Mouse (Mus musculus) induced T-regulatory cell, adult 2 months (primary cell): ENCODE measurements around the gene Gm20661.

ENCODE experiments used
- DNase-seq: peaks from one replicate; pipeline ENCODE4 v3.0.0-alpha.2; 2012; ENCODE audit warnings: low read depth

The Gm20661 gene

DNA sequence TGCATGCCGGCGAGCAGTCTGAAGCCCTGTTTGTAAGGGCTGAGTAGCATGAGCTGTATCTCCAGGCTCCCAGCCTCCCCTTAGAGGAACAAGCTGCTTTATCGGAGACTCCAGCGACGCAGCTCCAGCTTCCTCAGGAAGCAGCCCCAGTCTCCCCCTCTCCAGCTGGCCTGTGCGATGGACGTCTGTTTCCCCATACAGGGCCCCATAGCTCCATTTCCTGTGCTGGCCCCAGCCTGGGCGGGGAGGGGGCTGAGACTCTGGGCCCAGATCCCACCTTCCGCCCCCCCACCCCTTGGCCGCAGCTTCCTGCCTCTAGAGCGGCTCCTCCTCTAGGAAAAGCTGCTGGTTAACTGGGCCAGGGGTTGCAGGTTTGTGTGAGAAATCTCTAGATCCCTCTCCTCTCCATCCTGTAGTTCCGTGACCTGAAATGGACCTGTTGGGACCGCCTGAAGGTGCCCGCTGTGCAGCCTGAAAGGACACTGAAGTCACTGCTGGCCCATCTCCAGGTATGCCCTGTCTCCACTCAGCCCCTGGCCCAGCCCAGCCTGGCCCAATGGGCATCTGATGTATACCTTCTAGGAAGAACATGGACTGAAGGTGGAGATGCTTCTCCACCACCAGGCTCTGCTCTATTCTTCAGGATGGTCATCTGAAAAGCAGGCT lies at the start of gene Gm20661:
Gm20661 (plus strand) TSS at position 378 of the 666 bp plus-strand sequence.
- DNase-seq = no peak

DNA sequence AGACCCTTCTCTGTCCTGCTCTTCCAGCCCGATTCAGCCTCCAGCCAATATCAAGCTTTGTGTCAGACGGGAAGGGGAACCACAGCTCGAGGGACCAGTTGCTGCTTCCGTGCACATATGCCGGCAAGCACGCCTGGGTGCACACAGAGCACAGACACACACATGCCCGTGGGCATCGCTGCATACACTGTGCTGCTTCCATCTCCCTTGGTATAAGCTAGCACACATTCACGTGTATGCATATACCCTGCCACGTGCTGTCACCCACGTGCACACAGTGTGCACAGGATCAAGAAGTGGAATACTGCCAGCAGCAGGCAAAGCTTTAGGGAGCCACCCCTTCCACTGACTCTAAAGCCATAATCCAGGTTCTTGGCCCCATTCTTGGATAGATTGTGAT lies 48.7 kb upstream of the Gm20661 start:
- DNase-seq = no peak

DNA sequence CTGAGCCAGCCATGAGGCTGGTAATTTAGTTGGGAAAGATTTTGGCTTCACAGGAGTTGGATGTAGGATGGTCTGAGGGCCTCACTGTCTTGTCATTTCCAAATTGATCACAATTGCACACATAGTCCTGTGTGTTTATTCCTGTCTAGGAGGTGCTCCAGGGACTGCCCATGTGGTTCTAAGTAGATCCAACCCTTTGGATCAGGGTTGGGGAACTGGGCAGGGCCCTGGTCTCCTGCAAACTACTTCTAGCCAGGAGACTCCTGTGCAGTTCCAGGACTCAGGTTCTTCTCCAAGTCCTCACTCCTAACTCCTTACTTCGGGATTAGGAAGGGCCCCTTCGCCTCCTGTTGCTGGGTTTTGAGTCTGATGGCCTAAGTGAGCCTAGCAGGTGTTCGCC lies 47.5 kb upstream of the Gm20661 start, which contains the start of gene Camkv:
Camkv (plus strand) TSS at position 301 of the 400 bp plus-strand sequence.
- no peak for DNase-seq

DNA sequence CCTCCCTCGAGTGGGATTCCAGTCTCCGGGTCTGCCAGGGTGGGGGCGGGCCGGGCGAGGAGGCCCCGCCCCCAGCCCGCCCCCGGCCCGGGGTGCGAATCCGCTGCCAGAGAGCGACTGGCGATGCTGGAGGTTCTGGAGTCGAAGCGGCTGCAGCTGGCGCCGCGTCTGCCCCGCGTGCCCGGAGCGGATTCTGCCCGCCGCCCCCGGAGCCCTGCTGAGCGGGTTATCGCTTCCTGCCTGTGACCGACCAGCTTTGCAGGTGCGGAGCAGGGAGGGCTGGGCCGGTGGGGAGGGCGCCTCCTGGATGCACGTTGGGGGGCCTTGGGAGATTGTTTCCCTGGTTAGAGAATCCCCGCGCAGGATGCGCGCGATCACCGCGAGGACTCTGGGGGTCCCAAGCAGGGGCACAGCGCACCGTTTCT lies 47.1 kb upstream of the Gm20661 start:
- peak; percentile 44 for DNase-seq

DNA sequence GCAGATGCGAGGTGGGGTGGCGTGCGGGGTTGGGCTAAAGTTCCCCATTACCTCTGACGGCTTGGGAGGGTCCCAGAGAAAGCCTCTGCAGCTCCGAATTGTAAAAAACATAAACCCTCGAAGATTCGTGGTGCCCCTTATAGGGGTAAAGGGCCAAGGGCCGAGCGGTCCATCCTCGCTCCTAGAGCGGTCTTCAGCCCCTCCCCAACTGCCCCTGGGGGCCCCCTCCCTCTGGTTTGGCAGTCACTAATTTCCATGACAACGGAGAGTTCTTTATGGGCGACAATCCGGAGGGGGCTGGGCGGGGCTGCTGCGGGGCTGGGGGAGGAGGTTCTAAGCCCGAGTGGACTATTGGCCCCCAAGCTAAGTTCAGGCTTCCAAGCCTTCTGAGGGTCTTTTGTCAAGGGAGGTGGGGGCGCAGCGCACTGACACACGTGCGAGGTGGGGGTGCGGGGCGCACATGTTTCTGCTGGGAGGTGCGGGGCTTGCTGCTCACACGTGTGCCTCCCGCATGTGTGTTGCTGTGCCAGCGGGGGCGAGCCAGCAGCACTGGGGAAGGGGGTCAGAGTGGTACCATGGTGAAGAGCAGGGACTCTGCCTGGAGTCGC lies 46.5 kb upstream of the Gm20661 start:
- DNase-seq = no peak

DNA sequence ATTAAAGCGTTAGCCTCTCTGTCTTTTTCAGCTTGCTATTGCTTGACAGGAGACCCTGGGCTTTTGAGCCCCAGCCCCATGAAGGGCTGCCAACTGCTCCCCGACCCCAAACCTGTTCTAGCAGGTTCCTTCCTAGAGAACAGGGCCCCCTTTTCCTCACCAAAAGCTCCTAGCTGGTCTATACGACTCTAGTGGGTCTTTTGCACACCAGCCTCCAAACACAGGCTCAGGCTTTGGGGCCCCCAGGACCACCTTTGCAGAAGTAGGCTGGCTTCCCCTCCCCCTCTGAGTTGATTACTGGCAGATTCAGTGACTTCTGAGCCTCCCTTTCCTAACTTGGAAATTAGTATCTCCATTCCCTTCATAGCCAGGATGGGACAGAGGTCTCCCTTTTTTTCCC lies 46.0 kb upstream of the Gm20661 start:
- DNase-seq = no peak

DNA sequence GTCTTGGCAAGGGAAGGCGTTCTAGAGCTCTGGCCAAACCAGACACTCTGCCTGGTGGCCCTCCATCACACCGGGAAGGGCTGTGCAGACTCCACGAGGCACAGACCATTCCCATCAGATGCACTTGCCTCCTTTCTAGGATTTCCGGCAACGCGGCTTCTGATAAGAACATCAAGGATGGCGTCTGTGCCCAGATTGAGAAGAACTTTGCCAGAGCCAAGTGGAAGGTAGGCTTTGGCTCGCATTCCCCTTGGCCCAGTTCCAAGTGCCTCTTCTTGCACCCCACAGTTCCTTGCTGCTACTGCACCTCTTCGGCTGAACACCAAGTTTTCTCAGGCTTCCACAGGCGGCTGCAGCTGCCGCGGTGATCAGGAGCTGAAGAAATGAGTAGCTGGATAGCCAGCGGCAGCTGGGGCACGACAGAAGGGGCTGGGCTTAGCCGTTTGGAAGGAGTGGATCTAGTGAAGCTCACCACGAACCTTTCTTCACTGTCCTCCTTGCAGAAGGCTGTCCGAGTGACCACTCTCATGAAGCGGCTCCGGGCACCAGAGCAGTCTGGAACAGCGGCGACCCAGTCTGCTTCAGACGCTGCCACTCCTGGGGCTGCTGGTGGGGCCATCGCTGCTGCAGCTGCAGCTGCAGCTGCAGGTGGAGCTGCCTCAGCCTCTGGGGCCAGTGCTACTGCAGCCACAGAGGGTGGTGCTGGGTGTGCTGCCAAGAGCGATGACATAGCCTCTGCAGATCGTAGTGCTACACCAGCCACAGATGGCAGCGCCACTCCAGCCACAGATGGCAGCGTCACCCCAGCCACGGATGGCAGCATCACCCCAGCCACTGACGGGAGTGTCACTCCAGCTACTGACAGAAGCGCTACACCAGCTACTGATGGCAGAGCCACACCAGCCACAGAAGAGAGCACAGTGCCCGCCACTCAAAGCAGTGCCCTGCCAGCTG lies 35.3 kb upstream of the Gm20661 start:
- no peak for DNase-seq

DNA sequence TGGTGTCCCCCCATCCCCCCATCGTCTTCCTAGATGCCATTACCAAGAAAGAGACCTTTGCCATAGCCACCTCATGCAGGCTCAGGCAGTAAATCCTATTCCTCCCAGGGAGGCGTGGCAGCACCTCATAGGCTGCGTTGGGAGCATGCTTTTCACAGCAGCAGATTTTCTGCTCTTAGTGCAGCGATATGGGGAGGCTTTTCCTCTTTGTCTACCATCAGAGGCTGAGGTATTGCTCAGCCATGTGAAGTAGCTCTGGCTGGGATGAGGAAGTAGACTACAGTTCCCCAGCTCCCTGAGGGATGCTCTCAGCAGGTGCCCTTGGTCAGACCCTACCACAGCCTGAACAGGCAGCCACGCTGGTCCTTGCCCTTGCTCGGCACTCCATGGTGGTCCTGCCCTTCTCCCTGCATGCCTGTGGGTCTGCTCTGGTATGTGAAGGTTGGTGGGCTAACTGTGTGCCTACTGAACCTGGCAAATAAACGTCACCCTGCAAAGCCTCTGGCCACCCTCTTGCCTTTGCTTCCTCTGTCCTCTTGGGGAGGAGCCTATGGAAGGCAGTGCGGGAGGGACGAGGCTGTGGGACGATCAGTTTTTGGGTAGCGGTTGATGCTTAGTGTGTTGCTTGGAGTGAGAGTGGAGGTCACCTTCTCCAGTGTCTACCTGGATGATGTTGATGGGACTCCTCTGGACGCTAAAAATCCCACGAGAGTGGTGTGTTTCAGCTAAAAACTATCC lies 33.5 kb upstream of the Gm20661 start:
- DNase-seq = no peak

DNA sequence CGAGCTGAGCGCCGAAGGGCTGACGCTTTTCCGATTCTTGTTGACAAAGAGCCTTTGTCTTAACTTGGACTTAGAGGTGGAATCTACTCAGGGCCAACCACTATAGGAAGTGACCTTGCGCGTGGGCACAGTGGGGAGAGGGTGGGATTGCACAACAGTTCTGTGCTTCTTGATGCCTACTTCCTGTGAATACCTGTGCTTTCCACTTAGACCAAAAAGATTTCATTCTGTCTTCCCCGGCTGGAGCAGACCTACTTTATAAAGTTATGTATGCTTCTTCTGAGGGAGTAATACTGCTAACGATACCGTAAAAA lies 33.0 kb upstream of the Gm20661 start, which contains the start of gene Traip:
Traip (plus strand) TSS at position 215 of the 314 bp plus-strand sequence.
- peak; percentile 18 for DNase-seq

DNA sequence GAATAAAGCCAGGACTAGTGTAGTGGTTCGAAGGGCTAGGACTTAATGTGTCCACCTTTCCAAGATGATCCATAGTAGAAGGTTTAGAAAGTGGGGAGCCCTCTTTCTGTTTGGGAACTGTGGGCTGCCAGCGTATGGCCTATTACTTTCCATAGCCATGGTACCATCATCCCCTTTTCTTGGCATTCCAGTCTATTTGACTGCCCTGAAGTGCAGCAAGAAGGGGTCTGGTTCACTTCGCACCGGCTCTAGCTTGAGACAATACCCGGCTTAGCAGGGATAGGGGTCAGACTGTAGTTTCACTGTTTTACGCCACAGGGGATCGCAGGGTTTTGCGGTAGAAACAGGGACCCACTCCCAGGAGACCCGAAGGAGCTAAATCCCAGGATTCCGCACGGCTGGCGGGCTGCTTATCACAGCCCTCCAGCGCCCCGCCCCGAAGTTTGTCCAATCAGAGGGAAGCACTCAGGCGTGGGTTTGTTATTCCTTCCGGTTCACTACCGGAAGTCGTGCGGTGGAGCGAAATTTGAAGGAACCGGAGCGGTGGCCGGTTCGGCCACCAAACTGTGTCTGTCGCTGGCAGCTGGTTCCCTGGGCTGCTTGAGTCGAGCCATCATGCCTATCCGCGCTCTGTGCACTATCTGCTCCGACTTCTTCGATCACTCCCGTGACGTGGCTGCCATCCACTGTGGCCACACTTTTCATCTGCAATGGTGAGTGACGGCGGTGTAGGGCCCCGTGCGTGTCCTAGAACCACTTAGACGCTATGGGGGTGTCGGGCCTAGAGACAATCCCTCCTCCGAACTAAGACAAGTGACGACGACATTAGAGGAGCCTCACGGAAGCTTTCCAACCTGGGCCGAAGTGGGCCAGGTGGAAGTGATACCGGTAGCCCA lies 32.1 kb upstream of the Gm20661 start:
- peak; percentile 95 for DNase-seq

DNA sequence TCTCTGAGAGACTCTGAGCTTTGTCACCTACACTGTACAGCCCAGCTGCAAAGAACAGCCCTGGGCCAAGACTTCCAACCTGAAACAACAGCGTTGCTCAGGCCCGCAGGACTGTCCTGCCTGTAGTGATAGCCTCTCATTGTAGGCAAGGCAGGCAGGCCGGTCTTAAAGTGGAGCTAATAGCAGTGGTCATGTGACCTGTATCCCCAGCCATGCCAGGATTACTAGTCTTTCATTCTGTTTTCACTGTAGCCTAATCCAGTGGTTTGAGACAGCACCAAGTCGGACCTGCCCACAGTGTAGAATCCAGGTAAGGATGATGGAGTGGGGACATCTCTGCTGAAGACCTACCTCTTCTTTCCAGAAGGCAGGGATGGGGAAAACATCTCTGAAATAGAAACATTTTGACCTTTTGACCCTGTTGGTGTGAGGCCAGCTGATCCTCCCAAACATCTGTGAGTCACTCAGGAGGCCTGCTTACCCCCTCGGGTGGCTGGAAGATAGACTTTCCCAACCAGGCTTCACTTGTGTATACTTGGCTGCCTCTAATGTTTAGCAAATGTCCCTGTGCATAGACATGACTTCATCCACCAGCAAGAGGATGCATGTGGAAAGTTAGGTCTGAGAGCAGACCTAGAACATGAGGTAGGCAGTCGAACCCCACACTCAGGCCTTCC lies 27.1 kb upstream of the Gm20661 start:
- DNase-seq = no peak

DNA sequence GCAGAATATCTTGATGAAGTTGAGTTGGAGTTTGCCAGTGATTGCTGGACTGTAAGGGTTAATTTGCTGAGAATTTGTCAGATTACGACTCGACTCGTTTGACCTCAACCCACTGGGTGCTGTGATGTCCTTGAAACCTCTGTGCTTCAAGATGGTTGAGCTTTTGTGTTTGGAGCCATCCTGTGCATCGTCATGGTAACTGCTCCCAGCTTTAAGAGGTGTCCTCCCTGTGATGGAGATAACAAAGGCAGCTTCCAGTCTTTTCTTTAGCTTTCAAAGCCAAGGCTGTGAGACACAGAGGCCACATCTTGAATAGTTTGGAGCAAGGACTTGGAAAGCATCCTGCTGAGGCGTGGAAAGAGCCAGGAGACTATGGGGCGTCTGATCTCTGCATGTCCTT lies 25.7 kb upstream of the Gm20661 start:
- no peak for DNase-seq

DNA sequence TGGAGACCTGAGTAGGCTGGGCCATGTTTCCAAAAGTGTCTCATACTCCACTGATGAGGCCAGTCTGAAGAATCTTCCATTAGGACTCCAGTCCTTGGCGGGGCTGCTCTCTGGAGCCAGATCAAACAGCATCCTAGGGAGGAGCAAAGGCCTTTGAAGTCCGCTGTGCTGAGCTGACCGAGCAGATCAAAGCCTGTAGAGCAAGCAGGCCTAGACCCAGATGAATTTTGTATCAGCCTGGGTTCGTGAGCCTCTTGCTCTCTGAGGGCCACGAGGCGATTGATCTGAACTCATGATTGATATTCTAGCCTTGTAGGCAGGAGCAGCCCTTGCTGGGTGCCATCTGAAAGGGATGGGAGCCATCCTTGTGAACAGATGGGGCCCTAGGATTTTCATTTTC lies 23.0 kb upstream of the Gm20661 start:
- DNase-seq = no peak

DNA sequence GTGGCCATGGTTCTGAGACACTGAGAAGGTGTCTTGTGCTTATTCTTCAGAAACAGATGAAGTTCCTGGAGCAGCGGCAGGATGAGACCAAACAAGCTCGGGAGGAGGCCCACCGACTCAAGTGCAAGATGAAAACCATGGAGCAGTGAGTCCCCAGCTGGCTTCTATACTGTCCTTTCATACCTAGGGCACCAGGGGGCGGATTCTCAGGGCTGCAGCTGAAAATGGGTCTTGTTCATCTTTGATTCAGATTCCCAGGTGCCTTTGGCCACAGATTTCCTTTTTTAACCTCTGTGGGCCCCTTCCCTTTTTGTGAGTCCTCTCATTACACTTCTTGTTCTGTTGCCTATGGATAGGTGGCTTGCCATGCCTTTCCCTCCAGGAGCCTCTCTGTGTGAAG lies 21.9 kb upstream of the Gm20661 start:
- no peak for DNase-seq

DNA sequence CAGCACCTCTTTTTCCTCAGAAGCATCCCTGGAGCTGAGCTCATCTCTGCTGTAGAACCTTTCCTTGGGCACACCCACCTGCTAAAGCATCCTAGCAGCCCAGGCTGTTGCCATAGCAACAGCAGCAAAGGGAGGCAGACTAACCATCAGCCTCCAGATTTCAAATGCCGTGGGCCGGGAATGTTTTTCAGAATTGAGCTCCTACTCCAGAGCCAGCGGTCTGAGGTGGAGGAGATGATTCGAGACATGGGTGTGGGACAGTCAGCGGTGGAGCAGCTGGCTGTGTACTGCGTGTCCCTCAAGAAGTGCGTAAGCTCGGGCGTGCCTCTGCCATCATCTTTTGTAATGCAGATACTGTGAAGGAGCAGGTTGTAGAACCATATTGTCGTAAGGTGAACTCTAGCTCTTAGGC lies 21.5 kb upstream of the Gm20661 start:
- no peak for DNase-seq

DNA sequence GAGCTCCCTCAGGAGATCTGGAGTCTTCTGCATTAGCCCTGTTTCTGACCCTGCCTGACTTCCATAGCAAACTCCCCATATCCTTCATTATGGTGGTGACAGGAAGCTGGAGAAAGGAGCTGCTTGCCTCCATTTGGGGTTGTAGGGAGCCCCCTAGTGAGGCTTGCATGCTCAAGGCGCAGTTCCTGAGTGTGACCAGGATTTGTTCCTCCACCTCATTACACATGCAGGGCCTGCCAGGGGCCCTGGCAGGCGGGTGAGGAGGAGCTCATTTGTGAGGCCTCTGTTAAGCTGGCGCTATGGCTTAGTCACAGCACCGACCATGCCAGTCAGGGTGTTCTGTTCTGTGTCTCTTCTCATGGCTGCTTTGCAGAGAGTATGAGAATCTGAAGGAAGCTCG lies 21.0 kb upstream of the Gm20661 start:
- no peak for DNase-seq

DNA sequence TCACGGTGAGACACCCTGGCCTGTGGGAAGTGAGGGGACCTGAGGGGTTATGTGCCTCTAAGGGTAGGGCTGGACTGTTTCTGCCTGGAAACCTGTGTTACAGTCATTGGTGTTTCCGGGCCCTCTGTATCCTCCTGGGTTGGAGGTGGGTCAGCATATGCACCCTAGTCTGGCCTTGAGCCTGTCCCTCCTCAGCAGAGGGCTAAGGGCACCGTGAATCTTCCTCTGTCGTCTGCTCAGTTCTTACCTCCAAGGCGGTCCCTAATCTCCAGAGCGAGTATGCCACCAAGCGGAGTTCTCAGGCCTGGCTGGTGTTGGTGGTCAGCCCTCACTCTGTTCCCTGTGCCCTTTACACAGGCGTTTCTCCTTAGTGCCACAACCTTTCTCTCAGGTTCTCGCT lies 19.9 kb upstream of the Gm20661 start:
- no peak for DNase-seq

DNA sequence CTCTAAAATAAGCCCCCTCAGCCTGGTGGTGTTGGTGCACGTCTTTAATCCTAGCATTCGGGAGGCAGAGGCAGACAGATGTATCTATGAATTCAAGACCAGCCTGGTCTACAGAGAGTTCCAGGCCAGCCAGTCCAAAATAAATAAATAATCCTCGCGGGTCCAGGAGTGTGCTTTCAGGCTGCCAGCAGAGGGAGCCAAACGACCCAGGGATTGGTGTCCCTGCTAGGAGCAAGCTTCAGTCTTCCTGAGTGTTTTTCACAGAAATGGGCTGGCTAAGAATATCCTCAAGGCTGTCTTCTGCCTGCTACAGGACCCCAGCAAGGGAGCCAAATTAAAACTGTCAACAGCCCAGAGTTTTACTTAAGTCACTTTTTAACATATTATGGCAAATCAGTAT lies 19.2 kb upstream of the Gm20661 start:
- DNase-seq = peak; percentile 89

DNA sequence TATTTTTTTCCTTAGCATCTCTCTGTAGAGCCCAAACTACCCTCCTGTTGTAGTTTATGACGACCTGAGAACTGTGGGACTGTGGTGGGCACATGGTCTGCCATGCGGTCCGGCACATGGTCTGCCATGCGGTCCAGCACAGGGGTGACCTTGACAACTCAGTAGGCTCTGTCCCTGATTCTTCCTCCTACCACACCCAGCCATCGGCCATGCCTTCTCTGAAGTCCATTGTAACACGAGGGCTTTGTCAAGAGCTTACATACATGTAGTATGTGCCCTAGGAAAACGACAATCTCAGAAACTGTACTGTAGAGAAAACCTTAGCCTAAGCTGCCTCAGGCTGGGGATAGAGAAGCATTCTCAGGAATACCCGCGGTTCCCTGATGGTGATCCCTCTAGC lies 18.2 kb upstream of the Gm20661 start:
- DNase-seq = no peak

DNA sequence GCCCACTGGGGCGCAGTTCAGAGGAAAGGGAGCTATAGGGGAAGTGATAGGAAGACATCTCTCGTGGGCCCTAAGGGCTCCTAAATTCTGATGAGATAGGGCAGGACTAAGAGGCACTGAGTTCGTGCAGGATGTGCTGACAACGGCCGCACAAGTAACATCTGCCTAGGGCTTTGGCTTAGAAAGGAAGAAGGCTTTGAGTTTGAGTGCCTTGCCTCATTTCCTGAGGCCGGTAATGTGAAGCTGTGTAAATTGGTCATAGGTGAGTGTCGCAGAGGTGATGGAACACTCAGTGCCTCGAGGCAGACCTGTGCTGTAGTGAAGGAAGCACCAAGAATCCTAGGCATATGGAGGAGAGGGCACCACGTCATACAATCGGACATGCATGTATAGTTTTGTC lies 16.2 kb upstream of the Gm20661 start:
- DNase-seq = no peak

DNA sequence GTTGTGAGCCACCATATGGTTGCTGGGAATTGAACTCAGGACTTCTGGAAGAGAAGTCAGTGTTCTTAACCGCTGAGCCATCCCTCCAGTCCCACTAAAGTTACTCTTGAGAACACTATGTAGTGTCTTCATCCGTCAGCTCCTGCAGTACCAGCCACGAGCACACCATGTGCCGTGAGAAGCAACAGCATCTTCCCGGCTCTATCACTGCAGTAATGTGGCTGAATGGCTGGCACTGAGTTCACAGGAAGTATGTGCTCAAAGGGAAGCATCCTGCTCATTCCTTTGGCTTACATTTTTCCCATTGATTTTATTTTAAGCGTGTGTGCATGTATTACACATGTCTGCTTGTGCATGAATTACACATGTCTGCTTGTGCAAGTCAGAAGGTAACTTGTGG lies 15.4 kb upstream of the Gm20661 start:
- no peak for DNase-seq
